Mouse (Mus musculus) mouse trophoblast stem cell (cell line): Measurements from ENCODE around the gene Ugt2b38.
"Not testable (repeated sequence)": the region's sequence is repeated elsewhere in the genome, so short reads cannot be mapped to it uniquely, and the experiment has no call there.

ENCODE experiments used
- in situ Hi-C, 2 experiments: fragments of 300-500 bp; cut with MseI, MboI; formaldehyde crosslinking; loops; 2 replicates in 1 of 2; 3 replicates in 1 of 2; pipeline ENCODE4 v1.15.1; 2025

The Ugt2b38 gene

GRCm38 (mm10) chr5:87424041-87424440, at the start of gene Ugt2b38:
Ugt2b38 (minus strand) TSS chr5:87424203.
- in situ Hi-C loops: not testable (repeated sequence)

DNA sequence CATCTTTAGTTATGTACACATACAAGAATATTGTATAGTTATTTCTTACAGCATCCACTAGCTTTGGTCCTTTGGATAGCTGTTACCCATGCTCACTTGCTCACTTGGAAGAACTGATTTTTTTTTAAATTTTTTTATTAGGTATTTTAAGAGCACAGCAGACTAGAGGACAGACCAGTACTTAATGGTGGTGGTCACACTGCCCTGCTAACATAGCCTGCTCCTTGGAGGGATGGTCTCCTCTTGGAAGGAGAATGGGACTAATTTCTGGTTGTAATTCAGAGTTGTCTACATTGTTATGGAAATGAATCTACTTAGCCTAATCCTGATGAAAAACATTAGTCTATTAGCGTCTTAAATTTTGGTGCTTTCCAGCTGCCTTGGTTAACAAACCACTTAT, 34.8 kb upstream of the Ugt2b38 start:
- in situ Hi-C loops: no loop called here

DNA sequence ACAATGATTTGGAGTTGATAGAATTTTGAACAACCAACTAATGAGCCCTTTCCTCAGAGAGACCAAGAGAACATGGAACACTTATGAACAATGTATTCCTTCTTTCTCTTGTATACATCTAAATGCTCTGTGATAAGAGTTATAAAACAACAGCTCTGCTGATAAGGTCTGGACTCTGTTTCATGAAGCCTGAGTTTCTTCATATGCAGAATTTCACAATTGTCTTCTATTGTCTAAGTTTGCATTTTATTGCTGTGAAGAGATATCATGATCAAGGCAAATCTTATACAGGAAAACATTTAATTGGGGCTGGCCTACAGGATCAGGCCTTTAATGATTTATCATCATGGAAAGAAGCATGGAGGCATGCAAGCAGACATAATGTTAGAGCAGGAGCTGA, 33.7 kb upstream of the Ugt2b38 start:
- in situ Hi-C loops: no loop called here

DNA sequence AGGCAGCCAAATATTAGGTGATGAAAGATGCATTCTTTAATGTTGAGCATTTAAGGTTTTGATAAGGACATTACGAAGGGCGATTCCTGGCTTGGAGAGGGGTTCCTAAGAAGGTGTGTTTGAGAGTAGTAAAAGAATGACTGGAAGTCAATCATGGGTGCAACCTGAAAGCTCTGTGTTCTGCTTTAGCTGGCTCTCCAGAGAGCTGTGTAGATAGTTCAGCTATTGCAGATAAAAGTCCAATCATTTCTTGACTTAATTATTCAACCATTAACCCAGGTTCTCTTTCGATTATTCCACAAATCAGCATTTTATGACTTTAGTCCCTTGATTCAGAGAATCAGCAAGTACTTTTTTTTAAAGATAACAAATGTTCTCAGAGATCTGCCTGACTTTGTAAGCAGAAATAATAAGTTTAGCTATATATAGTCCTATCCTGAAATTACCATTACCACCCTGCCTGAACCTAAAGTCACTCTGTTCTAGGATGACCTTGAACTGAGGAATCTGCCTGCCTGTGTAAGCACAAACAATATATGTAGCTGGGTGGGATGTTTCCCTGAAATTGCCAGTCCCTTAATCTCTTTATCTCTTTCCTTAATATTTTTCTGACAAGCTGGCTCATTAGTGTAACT, 32.3 kb upstream of the Ugt2b38 start:
- in situ Hi-C loops: no loop called here

- in situ Hi-C loops: no loop called here
These were observed 31.5 kb upstream of the Ugt2b38 start for GRCm38 (mm10) chr5:87455519-87455918.

DNA sequence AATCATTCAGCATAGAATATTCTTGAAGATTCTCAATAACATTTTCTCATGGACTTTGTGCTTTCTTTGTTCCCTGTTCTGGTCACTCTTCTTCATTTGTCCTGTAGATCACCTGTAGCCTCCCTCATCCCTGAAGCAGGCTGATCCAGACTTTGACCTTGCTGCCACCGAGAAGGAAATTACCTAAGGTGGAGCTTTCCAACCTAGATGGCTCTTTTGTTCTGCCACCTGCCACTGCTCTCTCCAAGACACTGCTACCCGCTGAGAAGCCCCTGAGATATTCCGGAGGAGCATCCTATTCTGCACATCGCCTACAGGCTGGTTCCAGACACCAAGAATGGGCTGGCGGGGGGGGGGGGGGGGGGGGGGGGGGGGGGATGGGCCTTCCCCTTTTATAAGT, 28.5 kb upstream of the Ugt2b38 start:
- in situ Hi-C loops: not testable (repeated sequence)

DNA sequence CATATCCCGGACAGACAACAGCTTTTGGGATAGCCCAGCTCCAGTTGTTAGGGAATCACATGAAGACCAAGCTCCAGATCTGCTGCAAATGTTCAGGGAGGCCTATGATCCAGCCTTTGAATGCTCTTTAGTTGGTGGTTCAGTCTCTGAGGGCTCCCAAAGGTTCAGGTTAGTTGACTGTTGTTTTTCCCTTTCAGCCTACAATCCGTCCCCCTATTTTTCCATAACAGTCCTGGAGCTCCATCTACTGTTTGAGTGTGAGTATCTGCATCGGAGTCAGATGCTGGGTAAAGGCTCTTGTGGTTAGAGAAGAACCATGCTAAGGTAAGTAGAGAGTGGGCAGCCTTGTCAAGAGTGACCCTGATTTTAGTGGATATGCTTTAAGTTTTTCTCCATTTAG, 12.3 kb upstream of the Ugt2b38 start:
- in situ Hi-C loops: no loop called here

DNA sequence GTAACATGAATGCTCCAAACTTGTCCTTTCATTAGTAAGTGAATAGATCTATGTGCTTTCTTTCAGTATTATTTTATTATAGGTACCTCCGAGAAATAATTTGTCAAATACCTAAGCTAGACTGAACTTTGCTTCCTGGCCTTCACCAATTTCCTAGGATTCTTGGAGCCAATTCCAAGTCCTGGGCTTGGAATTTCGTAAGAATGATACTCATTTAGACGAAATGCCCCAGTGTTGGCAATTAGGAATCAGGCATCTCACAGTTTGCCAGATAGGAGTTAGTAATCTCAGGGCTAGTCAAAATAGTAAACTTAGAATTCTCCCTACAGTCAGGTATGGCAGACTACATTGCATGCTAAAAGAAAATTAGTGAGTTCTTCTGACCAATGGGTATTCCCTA, 1.7 kb upstream of the Ugt2b38 start:
- in situ Hi-C loops: no loop called here

DNA sequence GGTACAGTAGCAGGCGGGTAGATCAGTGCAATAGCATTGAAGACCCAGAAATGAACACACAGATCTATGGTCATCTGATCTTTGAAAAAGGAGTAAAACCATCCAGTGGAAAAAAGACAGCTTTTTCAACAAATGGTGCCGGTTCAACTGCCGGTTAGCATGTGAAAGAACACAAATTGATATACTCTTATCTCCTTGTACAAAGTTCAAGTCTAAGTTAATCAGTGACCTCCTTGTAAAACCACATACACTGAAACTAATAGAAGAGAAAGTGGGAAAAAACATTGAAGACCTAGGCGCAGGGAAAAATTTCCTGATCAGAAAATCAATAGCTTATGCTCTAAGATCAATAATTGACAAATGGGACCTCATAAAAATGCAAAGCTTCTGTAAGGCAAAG, 27.0 kb downstream of the Ugt2b38 start:
- in situ Hi-C loops: no loop called here

- in situ Hi-C loops: no loop called here
These were observed 33.2 kb downstream of the Ugt2b38 start for GRCm38 (mm10) chr5:87390818-87391217.

- in situ Hi-C loops: no loop called here
These were observed 43.8 kb downstream of the Ugt2b38 start for GRCm38 (mm10) chr5:87380234-87380633.

- in situ Hi-C loops: no loop called here
These were observed 44.2 kb downstream of the Ugt2b38 start for GRCm38 (mm10) chr5:87379825-87380224.

GRCm38 (mm10) chr5:87375874-87376383, 48.1 kb downstream of the Ugt2b38 start:
- in situ Hi-C loops: no loop called here

- in situ Hi-C loops: no loop called here
These were observed 50.5 kb downstream of the Ugt2b38 start for GRCm38 (mm10) chr5:87373502-87373863.

DNA sequence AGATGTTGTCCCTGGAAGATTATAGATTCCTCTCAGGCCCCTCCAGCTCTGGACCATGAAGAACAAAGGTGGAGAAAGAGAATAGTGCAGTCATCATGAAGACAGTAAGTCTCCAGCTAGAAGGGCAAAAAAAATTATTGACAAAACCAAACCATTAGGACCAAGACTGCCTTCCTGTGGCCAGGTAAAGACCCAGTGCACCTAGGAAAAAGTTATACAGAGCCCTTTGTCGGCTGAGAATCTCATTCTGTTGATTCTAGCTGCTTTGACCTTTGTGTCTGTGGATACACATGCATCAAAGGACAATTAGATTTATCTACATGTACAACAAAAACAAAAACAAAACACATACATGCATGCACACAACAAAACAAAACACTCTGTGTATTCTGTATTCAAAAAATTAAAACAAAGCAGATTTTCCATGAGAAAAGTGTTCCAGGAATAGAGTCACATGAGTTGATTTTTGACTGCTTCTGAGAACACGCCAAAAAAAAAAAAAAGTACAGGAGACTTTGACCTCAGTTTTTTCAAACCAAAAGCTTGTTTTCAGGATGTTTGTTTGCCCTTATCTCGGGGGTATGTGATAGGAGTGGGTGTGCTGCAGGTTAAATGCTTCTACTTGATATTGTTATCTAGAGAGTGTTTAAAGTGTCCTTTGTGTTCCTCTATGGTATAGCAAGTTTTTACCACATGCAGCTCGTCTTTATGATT, 51.1 kb downstream of the Ugt2b38 start:
- in situ Hi-C loops: not testable (repeated sequence)
